Mouse (Mus musculus): ENCODE data around the gene Gin1. TPM values are rescaled to one million over a fixed set of nuclear protein-coding genes. Genes with fewer than 3 reads are reported as not detected.

Gene Gin1
- 4.7 and 5.1 TPM in 2 replicates for polyA plus RNA-seq (2012; rRNA removed)

DNA sequence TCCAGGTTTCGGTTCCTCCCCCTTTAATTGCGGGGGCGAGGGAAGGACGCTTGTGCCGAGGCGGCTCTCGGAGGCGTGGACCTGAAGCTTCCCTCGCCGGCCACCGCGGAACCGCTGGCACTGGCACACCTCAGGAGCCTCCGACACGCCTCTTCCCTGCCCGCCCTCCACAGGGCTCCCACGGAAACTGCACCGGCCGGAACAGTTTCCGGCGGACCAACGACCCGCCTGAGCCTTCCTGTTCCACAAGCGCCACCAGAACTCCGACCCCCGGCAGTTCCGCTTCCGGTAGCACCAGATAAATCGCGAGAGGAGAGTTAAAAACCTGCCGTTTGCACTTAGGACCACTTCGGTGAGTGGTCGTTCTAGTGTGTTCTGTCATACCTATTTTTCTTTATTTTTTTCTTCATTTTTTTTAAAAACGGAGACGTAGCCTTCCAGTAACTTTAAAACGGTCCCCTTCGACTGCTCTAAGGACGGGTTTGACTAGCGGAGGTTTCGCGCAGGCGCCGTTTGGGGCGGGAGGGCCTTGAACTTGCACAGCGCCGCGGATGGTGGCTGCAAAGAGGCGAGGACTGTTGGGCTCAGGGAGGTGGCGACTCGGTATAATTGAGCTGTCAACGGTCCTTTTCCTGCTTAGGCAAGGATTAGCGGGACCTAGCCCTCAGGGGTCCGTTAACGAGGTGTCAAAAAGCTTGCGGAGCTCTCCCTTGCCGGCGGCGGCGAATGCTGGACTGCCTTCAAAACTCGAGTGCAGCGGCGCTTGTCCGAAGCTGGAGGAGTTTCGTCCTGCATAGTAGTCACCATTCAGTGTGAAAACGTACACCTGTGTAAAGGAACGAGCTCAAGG lies at the start of gene Gin1, which contains the start of gene Ppip5k2:
TSS of gene Gin1 (plus strand) at position 269 of the 850 bp plus-strand sequence.
TSS of gene Ppip5k2 (minus strand) at position 508 of the 850 bp plus-strand sequence.

Other genes starting within 250 kb of the Gin1 start
- gene D1Ertd622e, start 108.1 kb upstream of the Gin1 start, polyA plus RNA-seq (2012; rRNA removed) = 19.2 and 22.4 TPM in 2 replicates
- gene Ppip5k2, start 239 bp downstream of the Gin1 start, polyA plus RNA-seq (2012; rRNA removed) = 9.2 and 10.4 TPM in 2 replicates

All from liver, embryonic 18 days (tissue).